In genomic region chr7:45372371-45372770, GRCm38 (mm10) we compare ENCODE assay signal across 32 mouse cellular contexts. TPM values are rescaled to one million over a fixed set of nuclear protein-coding genes. Genes with fewer than 3 reads are reported as not detected.
"Had no signal": no experiment of that assay in that cellular context is flagged by ENCODE, and none has a peak within 500 bp of the region (broad histone marks: within the 10 kb centered on the region; RNA-seq: fewer than 3 reads in every experiment).

No protein-coding gene starts in this region.

- H3K4me3 ChIP-seq: heart, embryonic 10.5 days; heart, embryonic 12.5 days; hindbrain, embryonic 10.5 days; hindbrain, embryonic 12.5 days; intestine, embryonic 15.5 days; layer of hippocampus, adult 2 months; left cerebral cortex, adult 2 months; limb, embryonic 13.5 days; limb, embryonic 15.5 days; liver, embryonic 12.5 days had no signal

- H3K4me2 ChIP-seq: heart, embryonic 12.5 days; hindbrain, embryonic 12.5 days; hindbrain, embryonic 14.5 days; intestine, embryonic 15.5 days; limb, embryonic 13.5 days; limb, embryonic 15.5 days; liver, embryonic 12.5 days had no signal

- DNase-seq: gastrocnemius, postnatal 25 days; heart, adult 18-20 months; heart, postnatal 10 days; heart, postnatal 4 days; kidney, adult 18-20 months; kidney, adult 8-10 months; kidney, postnatal 10 days; kidney, postnatal 25 days; kidney, postnatal 4 days had no signal

RNA-seq across cellular contexts. Expression of gene Lin7b, which starts 2.0 kb away (rescaled TPM):
- total RNA-seq: gastrocnemius, adult 8-10 months; granulocyte monocyte progenitor cell, adult 5-6 weeks; liver, adult 2 months had no signal
- polyA plus RNA-seq: inflammation-experienced regulatory T-cells, adult 6 months; liver, adult 2 months; liver, embryonic 16.5 days had no signal

RNA-seq across cellular contexts. Expression of gene Ppfia3, which starts 5.6 kb away (rescaled TPM):
- total RNA-seq: granulocyte monocyte progenitor cell, adult 5-6 weeks; liver, adult 2 months had no signal
- polyA plus RNA-seq: liver, adult 2 months had no signal

RNA-seq across cellular contexts. Expression of gene Kcna7, which starts 33.1 kb away (rescaled TPM):
- total RNA-seq: granulocyte monocyte progenitor cell, adult 5-6 weeks; layer of hippocampus, adult 2 months; layer of hippocampus, postnatal 10 days; layer of hippocampus, postnatal 25 days; left cerebral cortex, adult 2 months; left cerebral cortex, postnatal 36 days had no signal
- polyA plus RNA-seq: hindbrain, embryonic 10.5 days; hindbrain, embryonic 12.5 days; hindbrain, embryonic 14.5 days; inflammation-experienced regulatory T-cells, adult 6 months; kidney, embryonic 14.5 days; kidney, embryonic 16.5 days; limb, embryonic 11.5 days; limb, embryonic 13.5 days; liver, adult 2 months; liver, embryonic 14.5 days; liver, embryonic 16.5 days had no signal

RNA-seq across cellular contexts. Expression of gene Hrc, which starts 37.3 kb away (rescaled TPM):
- total RNA-seq: granulocyte monocyte progenitor cell, adult 5-6 weeks had no signal
- polyA plus RNA-seq: inflammation-experienced regulatory T-cells, adult 6 months; liver, adult 2 months had no signal
